Mouse (Mus musculus) ES-Bruce4 (cell line): ENCODE data around the gene Krtap1-5. TPM values are rescaled to one million over a fixed set of nuclear protein-coding genes. Genes with fewer than 3 reads are reported as not detected.

ENCODE experiments used
- H3K27ac ChIP-seq: 2 replicates; pipeline ENCODE4 v1.5.1; 2012; ENCODE audit warnings: low read length, inconsistent platforms; ENCODE audit not compliant: insufficient read depth
- H3K27me3 ChIP-seq: 2 replicates; pipeline ENCODE4 v1.6.1; 2012; ENCODE audit warnings: mild to moderate bottlenecking, low read length, inconsistent platforms; ENCODE audit not compliant: control insufficient read depth, poor library complexity, insufficient read depth, severe bottlenecking
- H3K36me3 ChIP-seq: 2 replicates; pipeline ENCODE4 v1.6.1; 2012; ENCODE audit warnings: inconsistent platforms, mild to moderate bottlenecking, low read length, moderate library complexity; ENCODE audit not compliant: control insufficient read depth, poor library complexity, insufficient read depth, severe bottlenecking
- H3K4me1 ChIP-seq: one replicate; pipeline ENCODE4 v1.8.1; 2011; ENCODE audit warnings: low read length; ENCODE audit not compliant: control insufficient read depth, insufficient read depth
- H3K4me3 ChIP-seq: 2 replicates; pipeline ENCODE4 v1.5.1; 2011; ENCODE audit warnings: low read depth, mild to moderate bottlenecking, low read length
- H3K9ac ChIP-seq: 2 replicates; pipeline ENCODE4 v1.6.1; 2012; ENCODE audit warnings: low read depth, mild to moderate bottlenecking, inconsistent platforms; ENCODE audit not compliant: poor library complexity, severe bottlenecking
- H3K9me3 ChIP-seq: replicated peaks from 2 replicates; pipeline ENCODE4 v1.6.1; 2012; ENCODE audit warnings: mild to moderate bottlenecking, low read length, inconsistent platforms; ENCODE audit not compliant: control insufficient read depth, poor library complexity, insufficient read depth, severe bottlenecking
- CTCF ChIP-seq: IDR thresholded peaks from one replicate; pipeline ENCODE4 v1.8.1; 2011; ENCODE audit warnings: low read depth, low read length
- EP300 ChIP-seq: IDR thresholded peaks from 2 replicates; pipeline ENCODE4 v1.6.1; 2011; ENCODE audit warnings: low read depth, low read length; ENCODE audit not compliant: insufficient read depth
- POLR2A ChIP-seq: IDR thresholded peaks from one replicate; pipeline ENCODE4 v1.8.1; 2011; ENCODE audit warnings: low read length; ENCODE audit not compliant: insufficient read depth
- polyA plus RNA-seq: library from polyadenylated mRNA; stranded (reverse); fragments of >200 nt; gene quantifications from 2 replicates; pipeline ENCODE4 v1.2.4, GENCODE M21; 2011; ENCODE audit warnings: low read depth; ENCODE audit not compliant: missing spikeins, insufficient read depth, insufficient read length

The Krtap1-5 gene
- polyA plus RNA-seq, 1 experiment, result not detected

DNA sequence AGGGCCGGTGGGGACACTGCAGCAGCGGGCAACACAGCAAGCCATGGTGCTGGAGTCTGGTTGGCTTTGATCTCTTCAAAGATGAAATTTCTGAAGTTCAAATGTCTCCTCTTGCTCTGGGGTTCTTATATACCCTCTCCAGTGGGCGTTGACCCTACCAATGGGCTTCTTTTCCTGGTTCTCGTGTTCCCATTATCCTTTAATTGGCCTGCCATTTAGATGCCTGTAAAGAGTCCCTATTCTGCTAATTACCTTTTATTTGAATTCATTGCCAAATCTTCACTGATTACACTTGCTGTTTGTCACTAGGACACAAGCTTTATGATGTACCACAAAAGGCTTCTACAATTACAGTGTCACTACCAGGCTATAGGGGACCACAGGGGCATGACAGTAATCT, 30.1 kb downstream of the Krtap1-5 start, which contains the start of gene Krtap3-3:
Gene Krtap3-3 (minus strand): TSS at position 101 of the 400 bp plus-strand sequence.
- Histone ChIP-seq H3K4me1 (no peaks in the 10 kb centered on the region), H3K9ac (no peak within 1 kb of the TSS), H3K27ac (no peak within 1 kb of the TSS), H3K4me3 (no peak within 1 kb of the TSS), H3K27me3 (no peaks in the 10 kb centered on the region), H3K9me3 (no peaks in the 10 kb centered on the region), H3K36me3 (no peaks in the 10 kb centered on the region)
- no peak for TF ChIP-seq CTCF
- no peak for TF ChIP-seq POLR2A
- TF ChIP-seq EP300, result no peak

DNA sequence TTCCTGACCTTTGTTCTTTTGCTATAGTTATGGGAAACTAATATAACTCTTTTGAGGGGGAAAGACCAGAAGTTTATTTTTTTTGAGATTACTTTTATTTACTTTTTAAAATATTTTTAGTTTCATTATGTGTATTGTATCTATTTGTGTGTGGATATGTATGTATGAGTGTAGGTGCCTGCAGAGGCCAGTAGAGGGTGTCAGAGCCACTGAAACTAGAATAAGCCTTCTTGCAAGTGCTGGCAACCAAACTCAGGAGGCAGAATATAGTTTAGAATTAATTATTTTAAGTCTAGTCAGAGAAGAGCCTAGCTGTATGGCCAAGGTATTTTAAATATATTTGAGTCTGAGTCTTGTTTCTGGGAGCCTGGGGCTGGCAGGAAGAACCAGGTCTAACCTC, 32.9 kb downstream of the Krtap1-5 start:
- H3K9me3 ChIP-seq, result no peaks in the 10 kb centered on the region
- no peak overlapping the region for H3K9ac ChIP-seq
- TF ChIP-seq EP300, result no peak
- no peak for TF ChIP-seq CTCF
- no peak for TF ChIP-seq POLR2A
- H3K4me1 ChIP-seq, result no peaks in the 10 kb centered on the region
- no peaks in the 10 kb centered on the region for H3K27me3 ChIP-seq
- no peaks in the 10 kb centered on the region for H3K36me3 ChIP-seq
- H3K4me3 ChIP-seq, result no peak overlapping the region
- H3K27ac ChIP-seq, result no peak overlapping the region

DNA sequence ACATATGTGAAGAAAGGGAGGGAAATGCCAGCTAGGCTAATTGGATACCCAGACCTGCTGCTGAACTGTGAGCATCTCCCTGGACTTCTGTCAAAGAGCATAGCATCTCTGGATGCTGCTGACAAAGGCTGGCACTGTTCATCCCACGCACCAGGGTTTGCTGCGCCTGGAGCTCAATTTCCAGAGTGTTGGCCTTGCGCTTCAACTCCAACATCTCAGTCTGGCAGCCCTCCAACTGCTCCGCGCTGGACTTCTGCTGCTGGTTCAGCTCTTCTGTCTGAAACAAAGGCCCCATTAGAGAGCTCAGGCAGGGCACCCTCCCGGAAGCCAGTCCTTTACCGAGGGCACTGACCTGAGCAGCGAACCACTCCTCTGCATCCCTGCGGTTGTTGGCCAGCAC, 41.1 kb downstream of the Krtap1-5 start:
- TF ChIP-seq CTCF (no peak), POLR2A (no peak), EP300 (no peak)
- no peak overlapping the region for H3K9ac ChIP-seq
- no peaks in the 10 kb centered on the region for H3K9me3 ChIP-seq
- H3K4me3 ChIP-seq, result no peak overlapping the region
- H3K36me3 ChIP-seq, result no peaks in the 10 kb centered on the region
- no peaks in the 10 kb centered on the region for H3K4me1 ChIP-seq
- H3K27ac ChIP-seq, result no peak overlapping the region
- no peaks in the 10 kb centered on the region for H3K27me3 ChIP-seq

Other genes with a start within 250 kb of the Krtap1-5 start
- gene Krt26, start 243.1 kb downstream of the Krtap1-5 start, polyA plus RNA-seq, result not detected in 2 replicates
- gene Krt27, start 229.9 kb downstream of the Krtap1-5 start, polyA plus RNA-seq, result not detected in 2 replicates
- not detected in 2 replicates for gene Krt28, start 206.1 kb downstream of the Krtap1-5 start, polyA plus RNA-seq
- 4.1 and 7.1 TPM in 2 replicates for gene Krt10, start 191.7 kb downstream of the Krtap1-5 start, polyA plus RNA-seq
- gene Krt12, start 158.8 kb downstream of the Krtap1-5 start, polyA plus RNA-seq, result not detected in 2 replicates
- gene Krt20, start 142.9 kb downstream of the Krtap1-5 start, polyA plus RNA-seq, result 1.7 and 2.2 TPM in 2 replicates
- not detected in 2 replicates for gene Krt23, start 87.9 kb downstream of the Krtap1-5 start, polyA plus RNA-seq
- not detected in 2 replicates for gene Krt39, start 59.7 kb downstream of the Krtap1-5 start, polyA plus RNA-seq
- gene Krt40, start 37.9 kb downstream of the Krtap1-5 start, polyA plus RNA-seq, result not detected in 2 replicates
- not detected in 2 replicates for gene Krtap3-3, start 30.2 kb downstream of the Krtap1-5 start, polyA plus RNA-seq
- not detected in 2 replicates for gene Krtap3-2, start 24.2 kb downstream of the Krtap1-5 start, polyA plus RNA-seq
- gene Gm11939, start 21.6 kb downstream of the Krtap1-5 start, polyA plus RNA-seq, result not detected in 2 replicates
- gene Krtap3-1, start 14.4 kb downstream of the Krtap1-5 start, polyA plus RNA-seq, result not detected in 2 replicates
- gene Krtap1-4, start 2.6 kb upstream of the Krtap1-5 start, polyA plus RNA-seq, result not detected in 2 replicates
- not detected in 2 replicates for gene Krtap1-3, start 10.3 kb upstream of the Krtap1-5 start, polyA plus RNA-seq
- gene Krtap9-3, start 17.1 kb upstream of the Krtap1-5 start, polyA plus RNA-seq, result not detected in 2 replicates
- not detected in 2 replicates for gene Gm11938, start 22.3 kb upstream of the Krtap1-5 start, polyA plus RNA-seq
- not detected in 2 replicates for gene Gm11937, start 29.2 kb upstream of the Krtap1-5 start, polyA plus RNA-seq
- gene Krtap2-4, start 33.8 kb upstream of the Krtap1-5 start, polyA plus RNA-seq, result not detected in 2 replicates
- gene Gm11562, start 39.4 kb upstream of the Krtap1-5 start, polyA plus RNA-seq, result not detected in 2 replicates
- not detected in 2 replicates for gene Krtap4-1, start 47.2 kb upstream of the Krtap1-5 start, polyA plus RNA-seq
- not detected in 2 replicates for gene Krtap4-2, start 54.1 kb upstream of the Krtap1-5 start, polyA plus RNA-seq
- not detected in 2 replicates for gene Krtap4-7, start 63.1 kb upstream of the Krtap1-5 start, polyA plus RNA-seq
- gene Gm11555, start 69.2 kb upstream of the Krtap1-5 start, polyA plus RNA-seq, result not detected in 2 replicates
- not detected in 2 replicates for gene Gm11563, start 77.9 kb upstream of the Krtap1-5 start, polyA plus RNA-seq
- not detected in 2 replicates for gene Krtap4-6, start 84.9 kb upstream of the Krtap1-5 start, polyA plus RNA-seq
- not detected in 2 replicates for gene Gm14190, start 109.7 kb upstream of the Krtap1-5 start, polyA plus RNA-seq
- gene Gm14180, start 153.3 kb upstream of the Krtap1-5 start, polyA plus RNA-seq, result not detected in 2 replicates
- gene Gm11595, start 191.9 kb upstream of the Krtap1-5 start, polyA plus RNA-seq, result not detected in 2 replicates
- gene Krtap4-8, start 199.7 kb upstream of the Krtap1-5 start, polyA plus RNA-seq, result not detected in 2 replicates
- gene Krtap4-9, start 204.2 kb upstream of the Krtap1-5 start, polyA plus RNA-seq, result not detected in 2 replicates
- gene Gm11596, start 212.5 kb upstream of the Krtap1-5 start, polyA plus RNA-seq, result not detected in 2 replicates
- gene Gm11569, start 217.9 kb upstream of the Krtap1-5 start, polyA plus RNA-seq, result not detected in 2 replicates
- not detected in 2 replicates for gene Gm11554, start 223.4 kb upstream of the Krtap1-5 start, polyA plus RNA-seq
- gene Krtap4-13, start 228.9 kb upstream of the Krtap1-5 start, polyA plus RNA-seq, result not detected in 2 replicates
- gene Gm11564, start 234.7 kb upstream of the Krtap1-5 start, polyA plus RNA-seq, result not detected in 2 replicates